Mouse (Mus musculus) lung, adult 2 months (tissue): ENCODE measurements around the gene Tenm4.

Experiments used
- CTCF ChIP-seq: fragments of 200-500 bp; IDR thresholded peaks from 2 replicates; pipeline ENCODE4 v1.5.1; 2011; ENCODE audit warnings: mild to moderate bottlenecking, low read length, control low read depth; ENCODE audit not compliant: insufficient read depth
- POLR2A ChIP-seq: fragments of 200-500 bp; IDR thresholded peaks from 2 replicates; pipeline ENCODE4 v1.6.1; 2011; ENCODE audit warnings: low read depth, mild to moderate bottlenecking, control low read depth, low read length, borderline replicate concordance; ENCODE audit errors: extremely low read depth

DNA sequence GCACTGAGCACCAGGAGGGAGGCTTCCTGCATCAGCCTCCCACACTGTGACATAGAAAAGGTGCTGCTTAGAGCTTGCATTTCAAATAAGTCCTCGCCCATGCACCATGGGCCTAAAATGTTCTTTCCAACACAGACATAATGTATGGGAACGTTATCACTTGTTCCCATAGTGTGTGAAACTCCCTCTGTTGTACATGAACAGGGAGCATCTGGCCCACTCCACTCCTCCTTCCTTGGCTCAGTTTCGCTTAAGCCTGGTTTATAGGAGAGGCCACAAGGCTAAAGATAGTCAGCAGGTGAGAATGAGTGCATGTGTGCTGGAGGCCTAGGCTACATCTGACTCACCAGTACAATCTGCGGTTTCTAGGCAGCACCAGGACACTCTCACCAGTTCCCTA is 667.9 kb downstream of the Tenm4 start:
- TF ChIP-seq POLR2A: no peak
- TF ChIP-seq CTCF: no peak
